Mouse (Mus musculus) stomach, postnatal 0 days (tissue): ENCODE measurements around the gene Gm4969. TPM values are rescaled to one million over a fixed set of nuclear protein-coding genes. Genes with fewer than 3 reads are reported as not detected.

Experiments
- ATAC-seq: fragments of 200-750 bp; cut with Nextera tagmentation; 2 replicates; pipeline ENCODE4 v1.8.0; 2017; ENCODE audit not compliant: low FRiP score, low TSS enrichment
- DNase-seq: peaks from one replicate; pipeline ENCODE4 v3.0.0-alpha.2; 2016; ENCODE audit warnings: low spot score
- H3K27ac ChIP-seq: fragments of 300-500 bp; sonication (generic); replicated peaks from 2 replicates; pipeline ENCODE4 v1.5.1; 2014; ENCODE audit warnings: mild to moderate bottlenecking, control low read depth
- H3K27me3 ChIP-seq: fragments of 300-500 bp; sonication (generic); 2 replicates; pipeline ENCODE4 v1.6.1; 2014; ENCODE audit warnings: low read length; ENCODE audit not compliant: control insufficient read depth, insufficient read depth
- H3K36me3 ChIP-seq: fragments of 300-500 bp; sonication (generic); 2 replicates; pipeline ENCODE4 v1.6.1; 2014; ENCODE audit warnings: low read length, mixed read lengths; ENCODE audit not compliant: control insufficient read depth, insufficient read depth
- H3K4me1 ChIP-seq: fragments of 300-500 bp; sonication (generic); replicated peaks from 2 replicates; pipeline ENCODE4 v1.6.1; 2014; ENCODE audit warnings: antibody characterized with exemption; ENCODE audit not compliant: control insufficient read depth, insufficient read depth
- H3K4me2 ChIP-seq: fragments of 300-500 bp; sonication (generic); replicated peaks from 2 replicates; pipeline ENCODE4 v1.6.1; 2014; ENCODE audit warnings: low read depth, mild to moderate bottlenecking, control low read depth, moderate library complexity
- H3K4me3 ChIP-seq: fragments of 300-500 bp; sonication (generic); 2 replicates; pipeline ENCODE4 v1.5.1; 2014; ENCODE audit warnings: low read depth, low read length, control low read depth
- H3K9ac ChIP-seq: fragments of 300-500 bp; sonication (generic); 2 replicates; pipeline ENCODE4 v1.6.1; 2014; ENCODE audit warnings: mild to moderate bottlenecking, low read length, control low read depth, mixed read lengths
- H3K9me3 ChIP-seq: fragments of 300-500 bp; sonication (generic); 2 replicates; pipeline ENCODE4 v1.6.1; 2016; ENCODE audit warnings: low read length; ENCODE audit not compliant: control insufficient read depth
- CTCF ChIP-seq: IDR thresholded peaks from 2 replicates; pipeline ENCODE4 v1.5.1; 2016; ENCODE audit warnings: antibody characterized with exemption, low read depth, mild to moderate bottlenecking, moderate library complexity
- EP300 ChIP-seq: optimal IDR thresholded peaks from 2 replicates; pipeline ENCODE3; 2016; ENCODE audit warnings: antibody characterized with exemption
- WGBS: fragments of 180-500 bp; shearing (Covaris S2); extraction: QIAGEN DNeasy Blood & Tissue Kit; methylation state at CpG from one replicate; pipeline ENCODE4 v1.1.7; 2014; 5-methylcytosine and 5-hydroxymethylcytosine counted together
- microRNA-seq: library from miRNA; unstranded; fragments of <30 nt; microRNA quantifications from one replicate; pipeline ENCODE4, GENCODE M21; 2016
- polyA plus RNA-seq: library from polyadenylated mRNA; unstranded; fragments of >200 nt; fragmentation: Nextera tagmentation; extraction: Ambion mirVana; gene quantifications from 2 replicates; pipeline ENCODE4 v1.2.1, GENCODE M21; 2015

Gm4969 gene
- polyA plus RNA-seq, 1 experiment from 2014 or later = 0.72 TPM

DNA sequence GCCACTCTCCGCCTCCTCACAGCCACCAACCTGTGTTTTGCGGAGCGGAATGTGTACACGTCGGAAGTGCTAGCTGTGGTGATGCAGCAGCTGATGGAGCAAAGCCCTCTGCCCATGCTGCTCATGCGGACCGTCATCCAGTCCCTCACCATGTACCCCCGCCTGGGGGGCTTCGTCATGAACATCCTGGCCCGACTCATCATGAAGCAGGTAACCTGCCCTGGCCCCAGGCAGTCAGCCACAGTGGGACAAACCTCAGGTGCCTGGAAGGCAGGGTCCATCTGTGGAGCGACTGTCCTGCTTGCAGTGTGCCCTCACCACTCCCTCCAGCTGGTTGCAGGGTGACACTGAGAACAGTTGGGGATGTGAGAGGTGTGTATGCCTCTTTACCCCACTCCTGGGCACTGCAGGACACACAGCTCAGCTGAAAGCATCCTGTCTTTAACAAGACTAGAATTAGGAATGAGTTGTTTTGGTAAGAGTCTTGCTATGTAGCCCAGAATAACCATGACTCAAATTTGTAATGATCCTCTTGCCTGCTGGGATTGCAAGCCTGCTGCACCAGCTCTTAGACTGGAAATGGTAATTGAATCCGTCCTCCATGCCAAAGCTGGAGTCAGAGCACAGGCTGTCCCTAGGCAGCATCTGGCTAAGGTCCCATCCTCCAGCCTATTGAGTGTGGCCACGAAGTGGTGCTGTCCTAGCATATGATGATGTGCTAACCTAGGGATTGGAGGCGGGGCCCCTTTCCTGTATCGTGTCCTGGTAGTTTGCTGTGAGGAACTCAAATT, 65.6 kb downstream of the Gm4969 start:
- Histone ChIP-seq H3K4me1 (no peaks in the 10 kb centered on the region), H3K27ac (no peak overlapping the region), H3K9ac (no peak overlapping the region), H3K27me3 (no peaks in the 10 kb centered on the region), H3K9me3 (no peaks in the 10 kb centered on the region), H3K4me2 (no peak overlapping the region), H3K36me3 (peaks cover 19% of the 10 kb centered on the region), H3K4me3 (no peak overlapping the region)
- no peak for ATAC-seq
- 84% methylated on average over 15 of the region's 15 CpGs for WGBS
- TF ChIP-seq EP300 (no peak), CTCF (no peak)
- DNase-seq = no peak

DNA sequence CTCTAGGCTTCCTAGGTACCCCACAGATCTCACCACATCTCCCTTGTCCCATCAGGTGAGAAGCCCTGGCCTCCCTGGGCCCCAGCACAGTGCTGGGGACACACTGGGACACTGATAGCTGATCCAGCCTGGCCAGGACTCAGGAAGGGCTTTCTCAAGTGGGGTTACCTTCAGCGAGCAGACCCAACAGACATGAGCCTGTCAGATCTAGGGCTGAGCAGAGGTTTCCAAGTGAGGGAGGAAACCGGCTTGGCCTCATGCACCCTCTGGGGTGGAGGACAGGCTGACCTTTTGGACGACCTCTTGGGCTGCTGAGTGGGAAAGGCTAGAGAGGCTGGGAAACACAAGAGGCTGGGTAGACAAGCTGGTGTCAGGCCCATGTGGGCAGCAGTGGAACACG, 67.0 kb downstream of the Gm4969 start:
- no peaks in the 10 kb centered on the region for H3K27me3 ChIP-seq
- ATAC-seq = no peak
- DNase-seq = no peak
- H3K27ac ChIP-seq = no peak overlapping the region
- H3K9ac ChIP-seq = no peak overlapping the region
- no peak for TF ChIP-seq EP300
- no peak for TF ChIP-seq CTCF
- H3K4me2 ChIP-seq = no peak overlapping the region
- peaks cover 24% of the 10 kb centered on the region for H3K36me3 ChIP-seq
- H3K4me1 ChIP-seq = no peaks in the 10 kb centered on the region
- 65% methylated on average over 4 of the region's 4 CpGs for WGBS
- no peaks in the 10 kb centered on the region for H3K9me3 ChIP-seq
- no peak overlapping the region for H3K4me3 ChIP-seq

DNA sequence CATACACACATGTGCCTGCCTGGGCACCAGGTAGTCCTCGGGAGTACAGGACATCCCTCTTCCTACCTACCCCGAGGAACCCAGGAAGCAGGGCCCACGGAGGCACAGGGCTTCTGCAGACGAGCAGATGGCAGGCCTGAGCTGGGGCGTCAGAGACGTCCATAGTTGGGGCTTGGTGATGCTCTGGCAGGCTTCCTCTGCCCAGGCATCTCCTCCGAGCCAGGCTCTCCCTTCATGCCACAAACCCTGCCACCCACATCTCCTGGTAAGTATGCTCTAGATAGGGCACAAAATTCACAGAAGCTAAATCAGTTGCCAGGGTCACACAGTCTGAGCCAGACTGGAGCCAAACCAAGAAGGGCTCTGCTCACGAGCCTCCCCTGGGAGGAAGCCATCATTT, 68.0 kb downstream of the Gm4969 start:
- TF ChIP-seq EP300 = no peak
- no peak for TF ChIP-seq CTCF
- H3K9me3 ChIP-seq = no peaks in the 10 kb centered on the region
- WGBS = 80% methylated on average over 8 of the region's 8 CpGs
- no peaks in the 10 kb centered on the region for H3K27me3 ChIP-seq
- no peak overlapping the region for H3K27ac ChIP-seq
- no peak overlapping the region for H3K4me2 ChIP-seq
- H3K9ac ChIP-seq = no peak overlapping the region
- DNase-seq = no peak
- no peak for ATAC-seq
- peaks cover 24% of the 10 kb centered on the region for H3K36me3 ChIP-seq
- no peak overlapping the region for H3K4me3 ChIP-seq
- no peaks in the 10 kb centered on the region for H3K4me1 ChIP-seq

DNA sequence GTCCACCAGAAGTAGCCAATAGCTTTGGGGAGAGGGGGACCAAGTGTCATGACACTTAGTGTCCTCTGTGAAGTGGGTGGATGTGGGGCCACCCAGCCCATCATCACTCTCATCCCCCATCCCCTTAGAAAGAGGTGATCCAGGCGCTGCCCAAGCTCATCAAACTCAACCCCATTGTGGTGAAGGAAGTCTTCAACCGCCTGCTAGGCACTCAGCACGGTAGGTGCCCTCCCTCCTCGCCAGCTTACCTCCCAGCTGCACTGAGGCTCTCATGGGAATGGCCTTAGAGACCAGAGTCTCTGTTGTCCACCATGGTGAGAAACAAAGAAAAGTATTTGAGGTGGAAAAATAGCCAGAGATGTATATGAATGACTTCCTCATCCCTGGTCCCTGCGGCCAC, 68.9 kb downstream of the Gm4969 start:
- peaks cover 28% of the 10 kb centered on the region for H3K36me3 ChIP-seq
- no peaks in the 10 kb centered on the region for H3K9me3 ChIP-seq
- 88% methylated on average over 5 of the region's 5 CpGs for WGBS

More for the DNA sequence above, 68.9 kb downstream of the Gm4969 start:
- no peak for TF ChIP-seq CTCF
- TF ChIP-seq EP300 = no peak
- H3K4me1 ChIP-seq = no peaks in the 10 kb centered on the region
- H3K4me3 ChIP-seq = no peak overlapping the region
- H3K9ac ChIP-seq = no peak overlapping the region
- no peak for ATAC-seq
- no peak for DNase-seq
- H3K27me3 ChIP-seq = no peaks in the 10 kb centered on the region
- H3K27ac ChIP-seq = no peak overlapping the region
- H3K4me2 ChIP-seq = no peak overlapping the region

Small RNA genes within 50 kb of the gene (microRNA-seq; reads per million reads assigned to microRNA genes)
- not detected for gene Mir3100

Other genes with a start within 250 kb of the Gm4969 start
- 103 and 110 TPM in 2 replicates for gene Pglyrp1, start 247.0 kb downstream of the Gm4969 start, polyA plus RNA-seq
- 15.4 and 19.1 TPM in 2 replicates for gene Ccdc61, start 208.0 kb downstream of the Gm4969 start, polyA plus RNA-seq
- 0.18 and 0.22 TPM in 2 replicates for gene Nova2, start 192.5 kb downstream of the Gm4969 start, polyA plus RNA-seq
- gene Nanos2, start 131.0 kb downstream of the Gm4969 start, polyA plus RNA-seq = not detected in 2 replicates
- gene Mypop, start 127.1 kb downstream of the Gm4969 start, polyA plus RNA-seq = 1.3 and 1.4 TPM in 2 replicates
- gene Irf2bp1, start 114.3 kb downstream of the Gm4969 start, polyA plus RNA-seq = 9.8 and 12.0 TPM in 2 replicates
- 39.2 and 46.0 TPM in 2 replicates for gene Foxa3, start 94.8 kb downstream of the Gm4969 start, polyA plus RNA-seq
- gene Sympk, start 94.0 kb downstream of the Gm4969 start, polyA plus RNA-seq = 9.1 and 9.6 TPM in 2 replicates
- gene Rsph6a, start 63.7 kb downstream of the Gm4969 start, polyA plus RNA-seq = not detected in 2 replicates
- gene Dmwd, start 42.1 kb downstream of the Gm4969 start, polyA plus RNA-seq = 4.5 and 7.0 TPM in 2 replicates
- 91.3 and 103 TPM in 2 replicates for gene Dmpk, start 34.5 kb downstream of the Gm4969 start, polyA plus RNA-seq
- 6.1 and 7.7 TPM in 2 replicates for gene Six5, start 23.8 kb downstream of the Gm4969 start, polyA plus RNA-seq
- 6.5 and 6.7 TPM in 2 replicates for gene Fbxo46, start 1.5 kb upstream of the Gm4969 start, polyA plus RNA-seq
- gene Qpctl, start 30.9 kb upstream of the Gm4969 start, polyA plus RNA-seq = 11.3 and 11.8 TPM in 2 replicates
- 96.9 and 103 TPM in 2 replicates for gene Snrpd2, start 31.4 kb upstream of the Gm4969 start, polyA plus RNA-seq
- gene Gipr, start 47.8 kb upstream of the Gm4969 start, polyA plus RNA-seq = 0.22 and 0.27 TPM in 2 replicates
- gene Eml2, start 58.1 kb upstream of the Gm4969 start, polyA plus RNA-seq = 8.4 and 8.8 TPM in 2 replicates
- 0.85 and 1.3 TPM in 2 replicates for gene Gpr4, start 94.2 kb upstream of the Gm4969 start, polyA plus RNA-seq
- gene Opa3, start 110.0 kb upstream of the Gm4969 start, polyA plus RNA-seq = 20.3 and 20.7 TPM in 2 replicates
- 108 and 120 TPM in 2 replicates for gene Vasp, start 153.4 kb upstream of the Gm4969 start, polyA plus RNA-seq
- gene Ppm1n, start 161.7 kb upstream of the Gm4969 start, polyA plus RNA-seq = 0.17 and 0.21 TPM in 2 replicates
- 10.1 and 12.1 TPM in 2 replicates for gene Rtn2, start 164.3 kb upstream of the Gm4969 start, polyA plus RNA-seq
- 0.21 and 0.38 TPM in 2 replicates for gene Fosb, start 191.7 kb upstream of the Gm4969 start, polyA plus RNA-seq
- gene Ercc1, start 226.4 kb upstream of the Gm4969 start, polyA plus RNA-seq = 32.8 and 36.9 TPM in 2 replicates
- gene Cd3eap, start 241.1 kb upstream of the Gm4969 start, polyA plus RNA-seq = 13.4 and 13.6 TPM in 2 replicates
- 10.3 and 12.2 TPM in 2 replicates for gene Ppp1r13l, start 241.4 kb upstream of the Gm4969 start, polyA plus RNA-seq